Mouse (Mus musculus): ENCODE measurements at regions not wholly inside any gene's neighbourhood (a gene's known extent, or its start where the extent isn't known, plus 50 kb on each side); places are given as distances from the start of the nearest gene placed in this dataset.

DNA sequence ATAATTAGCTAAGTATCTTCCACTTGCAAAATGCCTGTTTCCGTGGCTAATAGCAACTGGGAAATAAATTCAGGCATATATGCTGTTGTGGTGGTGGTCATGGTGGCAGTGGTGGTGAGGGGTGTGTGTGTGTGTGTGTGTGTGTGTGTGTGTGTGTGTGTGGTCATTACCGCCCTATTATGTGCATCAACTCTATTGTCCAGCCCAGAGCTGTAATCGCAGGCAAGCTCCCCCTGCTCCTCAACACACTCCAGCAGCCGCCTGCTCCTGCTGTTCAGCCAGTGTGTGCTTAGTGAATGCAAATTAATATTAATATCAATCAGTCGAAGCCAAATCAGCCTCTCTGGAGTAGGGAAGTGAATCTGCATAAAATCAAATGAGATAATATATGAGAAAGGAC, 152.9 kb upstream of the Zic3 start:
- DNase-seq: no peak

DNA sequence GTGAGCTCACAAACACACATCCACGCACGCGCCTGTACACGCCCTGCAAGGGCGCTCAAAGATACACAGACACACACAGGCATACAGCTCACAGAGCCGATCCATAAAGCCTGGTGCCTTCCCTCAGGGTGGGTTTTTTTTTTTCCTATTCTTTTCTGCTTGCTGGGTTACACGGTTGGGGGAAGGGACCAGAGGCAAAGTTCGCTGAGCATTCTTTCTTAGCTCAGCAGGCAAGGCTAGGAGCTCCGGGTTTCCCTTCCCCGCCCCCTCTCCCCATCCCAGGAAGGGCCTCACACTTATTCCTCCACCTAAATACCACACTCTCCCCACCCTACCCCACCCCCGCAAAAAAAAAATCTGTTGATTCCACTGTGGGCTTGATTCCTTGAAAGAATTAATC, 105.8 kb upstream of the Zic3 start:
- DNase-seq: no peak

GRCm38 (mm10) chrX:57917441-57918145, 104.9 kb upstream of the Zic3 start:
- peak in 1 of 2 experiments; percentile 8 for DNase-seq

- DNase-seq: no peak
These were observed 104.1 kb upstream of the Zic3 start for GRCm38 (mm10) chrX:57918181-57919115.

- DNase-seq: peak in 1 of 2 experiments; percentile 8
These were observed 102.6 kb upstream of the Zic3 start for GRCm38 (mm10) chrX:57919886-57920285.

DNA sequence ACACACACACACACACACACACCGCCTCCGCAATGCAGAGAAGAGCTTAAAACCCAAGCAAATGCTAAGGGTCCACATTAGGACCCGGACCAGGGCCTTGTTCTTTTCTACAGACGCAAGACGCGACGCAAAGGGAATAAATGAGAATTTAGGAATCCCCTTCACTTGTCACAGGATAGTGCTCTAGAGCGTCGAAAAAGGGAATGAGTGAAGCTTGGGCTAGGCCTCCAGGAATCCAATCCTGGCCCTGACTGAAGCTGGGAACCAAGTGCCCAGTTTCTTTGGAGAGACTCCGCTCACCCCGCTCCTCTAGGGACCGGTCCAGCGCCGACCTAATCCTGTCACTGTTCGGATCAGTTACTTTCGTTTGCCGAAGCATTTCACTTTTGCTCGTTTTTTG, 102.1 kb upstream of the Zic3 start:
- DNase-seq: peak in 1 of 2 experiments; percentile 12

GRCm38 (mm10) chrX:57921294-57921693, 101.2 kb upstream of the Zic3 start:
- DNase-seq: peak; percentile 31 to 44

DNA sequence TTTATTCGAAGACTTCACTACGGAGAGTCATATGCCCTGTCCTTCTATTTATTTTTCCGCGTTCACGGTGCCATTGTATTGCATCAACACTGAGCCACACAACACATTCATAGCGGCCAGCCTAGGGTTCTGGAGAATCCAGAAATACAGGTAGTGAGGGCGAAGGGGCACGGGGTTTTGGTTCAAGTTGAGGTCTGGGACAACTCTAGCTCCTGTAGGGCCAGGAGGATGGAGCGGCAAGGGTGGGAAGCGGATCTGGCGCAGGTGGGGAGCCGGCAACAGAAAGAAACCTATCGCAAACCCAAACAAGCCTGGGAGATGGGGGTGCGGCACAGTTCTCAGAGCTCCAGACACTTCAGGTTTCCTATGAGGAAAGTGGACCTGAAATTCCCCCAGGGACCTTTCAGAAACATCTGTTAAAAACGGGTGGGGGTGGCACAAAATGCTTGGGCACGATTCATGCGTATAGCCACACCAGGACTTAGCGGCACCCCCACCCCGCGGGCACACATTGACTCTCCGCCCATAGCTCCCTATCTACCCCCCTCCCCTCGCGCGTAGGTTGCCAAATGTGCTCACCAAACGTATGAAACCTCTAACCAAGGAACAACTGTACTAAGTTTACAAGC, 100.6 kb upstream of the Zic3 start:
- DNase-seq: no peak

- DNase-seq: peak in 1 of 2 experiments; percentile 15
These were observed 98.7 kb upstream of the Zic3 start for GRCm38 (mm10) chrX:57923836-57924235.

- no peak for DNase-seq
These were observed 86.9 kb upstream of the Zic3 start for GRCm38 (mm10) chrX:57935621-57936020.

DNA sequence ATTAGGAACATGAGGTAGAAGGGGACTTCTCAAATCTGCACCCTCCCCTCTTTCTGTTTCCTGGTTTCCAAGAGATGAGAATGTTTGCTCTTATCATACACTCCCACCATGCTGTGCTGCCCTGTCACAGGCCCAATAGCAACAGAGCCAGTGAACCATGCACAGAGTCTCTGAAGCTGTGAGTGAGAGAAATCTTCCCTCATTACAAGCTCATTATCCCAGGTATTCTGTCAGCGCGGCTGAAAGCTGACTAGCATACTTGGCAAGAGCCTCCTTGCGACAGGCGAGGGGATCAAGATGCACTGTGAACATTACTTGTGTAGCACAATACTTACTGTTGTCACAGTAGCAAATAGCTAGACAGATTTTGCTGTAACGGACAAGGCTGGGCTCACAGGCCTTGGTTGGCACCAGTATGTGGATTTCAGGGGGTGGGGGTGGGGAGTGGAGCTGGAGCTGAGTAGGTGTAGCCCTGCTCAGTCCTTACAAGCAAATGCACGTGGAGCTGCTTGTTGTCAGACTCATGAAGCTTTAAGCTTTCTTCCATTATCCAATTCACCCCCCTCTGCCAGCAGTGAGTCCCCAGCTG, 84.2 kb upstream of the Zic3 start:
- DNase-seq: no peak

DNA sequence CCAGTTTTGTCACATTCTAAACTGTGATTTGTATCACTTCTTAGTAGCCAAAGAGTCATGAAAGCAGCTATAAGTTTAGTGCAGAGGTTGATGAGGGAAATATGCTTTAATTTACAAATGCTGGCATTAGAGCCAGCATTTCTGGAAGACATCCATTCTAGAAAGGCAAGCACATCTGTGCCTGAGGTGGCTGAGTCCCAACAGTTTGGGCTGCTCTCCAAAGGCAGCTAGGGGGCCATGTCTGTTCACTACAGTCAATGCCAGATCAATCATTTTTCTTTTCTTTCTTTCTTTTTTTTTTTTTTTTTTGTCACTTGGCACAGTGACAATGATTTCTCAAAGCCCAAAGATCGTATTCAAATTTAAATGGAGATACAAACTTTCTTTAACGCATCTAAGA, 71.6 kb upstream of the Zic3 start:
- no peak for DNase-seq

GRCm38 (mm10) chrX:57951301-57951700, 71.2 kb upstream of the Zic3 start:
- no peak for DNase-seq

- DNase-seq: no peak
These were observed 67.8 kb upstream of the Zic3 start for GRCm38 (mm10) chrX:57954594-57955185.

Measured in kidney, postnatal 4 days (tissue).